In genomic region chr14:50892091-50892490, GRCm38 (mm10) we compare ENCODE assay signal across 20 mouse cellular contexts. TPM values are rescaled to one million over a fixed set of nuclear protein-coding genes. Genes with fewer than 3 reads are reported as not detected.
DNase-seq lines count a peak whose midpoint lies in the region; ATAC-seq lines count a peak whose summit lies in the region.
"Had no signal": no experiment of that assay in that cellular context is flagged by ENCODE, and none has a peak within 500 bp of the region (broad histone marks: within the 10 kb centered on the region; RNA-seq: fewer than 3 reads in every experiment).

No protein-coding gene starts in this region.

- H3K9me3 ChIP-seq in heart, embryonic 10.5 days: no peaks in the 10 kb centered on the region
- H3K9me3 ChIP-seq in heart, embryonic 11.5 days (replicated peaks; ENCODE audit: control insufficient read depth, low read length): no peaks in the 10 kb centered on the region
- H3K9me3 ChIP-seq: embryonic facial prominence, embryonic 10.5 days; embryonic facial prominence, embryonic 13.5 days; forebrain, embryonic 12.5 days; forebrain, embryonic 15.5 days; heart, embryonic 13.5 days; hindbrain, embryonic 12.5 days; hindbrain, embryonic 15.5 days had no signal

- WGBS in heart, embryonic 10.5 days: 85% methylated on average over 7 of the region's 7 CpGs
- WGBS in heart, embryonic 11.5 days (ENCODE audit: insufficient replicate concordance): 86% methylated on average over 7 of the region's 7 CpGs

- H3K27me3 ChIP-seq in heart, embryonic 10.5 days (ENCODE audit: insufficient read depth, poor library complexity, severe bottlenecking): peaks cover 32% of the 10 kb centered on the region
- H3K27me3 ChIP-seq in heart, embryonic 11.5 days (ENCODE audit: control insufficient read depth, insufficient read depth, low read length): peaks cover 3% of the 10 kb centered on the region; the same call in 1 of the 2 replicates
- H3K27me3 ChIP-seq: hindbrain, embryonic 15.5 days had no signal

- no peaks in the 10 kb centered on the region for H3K36me3 ChIP-seq in heart, embryonic 10.5 days
- no peaks in the 10 kb centered on the region for H3K36me3 ChIP-seq in heart, embryonic 11.5 days (ENCODE audit: control insufficient read depth, insufficient read depth, low read length)
- H3K36me3 ChIP-seq: embryonic facial prominence, embryonic 10.5 days; embryonic facial prominence, embryonic 13.5 days; forebrain, embryonic 12.5 days; forebrain, embryonic 15.5 days; heart, embryonic 13.5 days; hindbrain, embryonic 12.5 days; hindbrain, embryonic 15.5 days had no signal

- no peak for ATAC-seq in heart, embryonic 11.5 days (replicated peaks; ENCODE audit: insufficient number of reproducible peaks, low FRiP score, low TSS enrichment)
- 0 out of 2 replicates have a peak, but pooled peaks have one; percentile 13 for ATAC-seq in common myeloid progenitor, adult 5-6 weeks (replicated peaks; ENCODE audit: low read depth, poor library complexity, severe bottlenecking)
- ATAC-seq in megakaryocyte, adult 5-6 weeks (ENCODE audit: poor library complexity, severe bottlenecking): peak; percentile 30; the same call in 1 of the 2 replicates
- ATAC-seq in monocyte, adult 5-6 weeks (replicated peaks; ENCODE audit: insufficient number of reproducible peaks, low FRiP score, low TSS enrichment, poor library complexity, severe bottlenecking): no peak
- no peak for ATAC-seq in cerebellum, adult (ENCODE audit: insufficient number of reproducible peaks, low FRiP score, low TSS enrichment)
- ATAC-seq: CD4-positive, CD25-positive, alpha-beta regulatory T cell, adult 4 months; forebrain, embryonic 15.5 days had no signal

- H3K4me1 ChIP-seq in heart, embryonic 10.5 days: peaks cover 10% of the 10 kb centered on the region
- 0 out of 2 replicates have a peak, but pooled peaks cover 8% of the 10 kb centered on the region for H3K4me1 ChIP-seq in heart, embryonic 11.5 days (ENCODE audit: control insufficient read depth, insufficient read depth, low read length)

- no peak overlapping the region for H3K4me2 ChIP-seq in heart, embryonic 11.5 days
- H3K4me2 ChIP-seq: embryonic facial prominence, embryonic 13.5 days; forebrain, embryonic 12.5 days; forebrain, embryonic 15.5 days; heart, embryonic 13.5 days; hindbrain, embryonic 12.5 days; hindbrain, embryonic 15.5 days had no signal

- no peak overlapping the region for H3K27ac ChIP-seq in heart, embryonic 10.5 days
- no peak overlapping the region for H3K27ac ChIP-seq in heart, embryonic 11.5 days (ENCODE audit: low read depth, low read length)
- H3K27ac ChIP-seq: embryonic facial prominence, embryonic 10.5 days; embryonic facial prominence, embryonic 13.5 days; forebrain, embryonic 12.5 days; forebrain, embryonic 15.5 days; heart, embryonic 13.5 days; hindbrain, embryonic 12.5 days; hindbrain, embryonic 15.5 days had no signal

- no peak overlapping the region for H3K9ac ChIP-seq in heart, embryonic 11.5 days (ENCODE audit: low read depth, low read length)
- H3K9ac ChIP-seq: embryonic facial prominence, embryonic 13.5 days; forebrain, embryonic 12.5 days; forebrain, embryonic 15.5 days; heart, embryonic 13.5 days; hindbrain, embryonic 12.5 days; hindbrain, embryonic 15.5 days had no signal

- no peak overlapping the region for H3K4me3 ChIP-seq in heart, embryonic 10.5 days
- no peak overlapping the region for H3K4me3 ChIP-seq in heart, embryonic 11.5 days (ENCODE audit: low read depth, low read length)
- H3K4me3 ChIP-seq: embryonic facial prominence, embryonic 10.5 days; embryonic facial prominence, embryonic 13.5 days; erythroblast, embryonic 14.5 days; forebrain, embryonic 12.5 days; forebrain, embryonic 15.5 days; heart, embryonic 13.5 days; hindbrain, embryonic 12.5 days; hindbrain, embryonic 15.5 days had no signal

- peak; percentile 51 for DNase-seq in heart, embryonic 10.5 days (ENCODE audit: low spot score)
- DNase-seq: adrenal gland, adult 8-10 months; cerebellum, adult 11 months; embryo, embryonic 11 days had no signal

RNA-seq across cellular contexts. Expression of gene Klhl33, which starts 5.2 kb away (rescaled TPM):
- 0.19 TPM in 1 of 2 replicates, not detected in the other for polyA plus RNA-seq in heart, embryonic 10.5 days (2016; fragmentation: Nextera tagmentation; extraction: Ambion mirVana)
- 0.11 TPM in 1 of 2 replicates, not detected in the other for polyA plus RNA-seq in heart, embryonic 11.5 days (2014; fragmentation: Nextera tagmentation; extraction: Ambion mirVana)
- 0.32 TPM in 1 of 2 replicates, not detected in the other for total RNA-seq in common myeloid progenitor, adult 5-6 weeks (2017)
- 0.07 and 0.27 TPM in 2 replicates for total RNA-seq in megakaryocyte, adult 5-6 weeks (2015)
- total RNA-seq in megakaryocyte, adult 5-6 weeks (2017): 0.28 and 0.40 TPM in 2 replicates
- total RNA-seq in monocyte, adult 5-6 weeks (2017): not detected in 3 replicates
- total RNA-seq: hematopoietic stem cell, adult 5-6 weeks; MEL had no signal
- polyA plus RNA-seq: erythroblast, embryonic 14.5 days had no signal

RNA-seq across cellular contexts. Expression of gene Tep1, which starts 21.7 kb away (rescaled TPM):
- polyA plus RNA-seq in heart, embryonic 10.5 days (2016; fragmentation: Nextera tagmentation; extraction: Ambion mirVana): 4.6 and 6.2 TPM in 2 replicates
- 4.4 and 6.5 TPM in 2 replicates for polyA plus RNA-seq in heart, embryonic 11.5 days (2014; fragmentation: Nextera tagmentation; extraction: Ambion mirVana)
- 12.7 and 19.3 TPM in 2 replicates for total RNA-seq in common myeloid progenitor, adult 5-6 weeks (2017)
- total RNA-seq in megakaryocyte, adult 5-6 weeks (2015): 200 and 215 TPM in 2 replicates
- total RNA-seq in megakaryocyte, adult 5-6 weeks (2017): 131 and 161 TPM in 2 replicates
- total RNA-seq in monocyte, adult 5-6 weeks (2017): 60.9 to 144 TPM (median 125 TPM) in 3 replicates
- polyA plus RNA-seq: erythroblast, embryonic 14.5 days had no signal

RNA-seq across cellular contexts. Expression of gene Osgep, which starts 32.6 kb away (rescaled TPM):
- polyA plus RNA-seq in heart, embryonic 10.5 days (2016; fragmentation: Nextera tagmentation; extraction: Ambion mirVana): 132 and 145 TPM in 2 replicates
- polyA plus RNA-seq in heart, embryonic 11.5 days (2014; fragmentation: Nextera tagmentation; extraction: Ambion mirVana): 124 and 136 TPM in 2 replicates
- total RNA-seq in common myeloid progenitor, adult 5-6 weeks (2017): 110 and 124 TPM in 2 replicates
- total RNA-seq in megakaryocyte, adult 5-6 weeks (2015): 101 and 107 TPM in 2 replicates
- 87.9 and 125 TPM in 2 replicates for total RNA-seq in megakaryocyte, adult 5-6 weeks (2017)
- 51.7 to 66.4 TPM (median 58.2 TPM) in 3 replicates for total RNA-seq in monocyte, adult 5-6 weeks (2017)

RNA-seq across cellular contexts. Expression of gene Apex1, which starts 32.7 kb away (rescaled TPM):
- polyA plus RNA-seq in heart, embryonic 10.5 days (2016; fragmentation: Nextera tagmentation; extraction: Ambion mirVana): 220 and 306 TPM in 2 replicates
- 177 and 188 TPM in 2 replicates for polyA plus RNA-seq in heart, embryonic 11.5 days (2014; fragmentation: Nextera tagmentation; extraction: Ambion mirVana)
- total RNA-seq in common myeloid progenitor, adult 5-6 weeks (2017): 206 and 222 TPM in 2 replicates
- total RNA-seq in megakaryocyte, adult 5-6 weeks (2015): 46.3 and 64.2 TPM in 2 replicates
- 34.8 and 47.0 TPM in 2 replicates for total RNA-seq in megakaryocyte, adult 5-6 weeks (2017)
- 8.5 to 22.9 TPM (median 11.7 TPM) in 3 replicates for total RNA-seq in monocyte, adult 5-6 weeks (2017)

RNA-seq across cellular contexts. Expression of gene Pip4p1, which starts 38.6 kb away (rescaled TPM):
- 36.1 and 44.7 TPM in 2 replicates for polyA plus RNA-seq in heart, embryonic 10.5 days (2016; fragmentation: Nextera tagmentation; extraction: Ambion mirVana)
- polyA plus RNA-seq in heart, embryonic 11.5 days (2014; fragmentation: Nextera tagmentation; extraction: Ambion mirVana): 30.3 and 33.6 TPM in 2 replicates
- total RNA-seq in common myeloid progenitor, adult 5-6 weeks (2017): 15.6 and 17.3 TPM in 2 replicates
- 115 and 118 TPM in 2 replicates for total RNA-seq in megakaryocyte, adult 5-6 weeks (2015)
- total RNA-seq in megakaryocyte, adult 5-6 weeks (2017): 38.5 and 39.9 TPM in 2 replicates
- 34.7 to 50.0 TPM (median 44.9 TPM) in 3 replicates for total RNA-seq in monocyte, adult 5-6 weeks (2017)

Comparison
In these comparisons a context has a peak if more than half of its experiments do, and no peak if none do; other contexts are left out.
1. ATAC-seq: peak in common myeloid progenitor, adult 5-6 weeks (single experiment) and megakaryocyte, adult 5-6 weeks (single experiment); none in heart, embryonic 11.5 days (single experiment), monocyte, adult 5-6 weeks (single experiment) and cerebellum, adult (single experiment).